Mouse (Mus musculus): ENCODE measurements around the gene Mrps27. TPM values are rescaled to one million over a fixed set of nuclear protein-coding genes. Genes with fewer than 3 reads are reported as not detected.
"Not testable (repeated sequence)": the region's sequence is repeated elsewhere in the genome, so short reads cannot be mapped to it uniquely, and the experiment has no call there.

Mrps27 gene
- total RNA-seq (2022), result 10 to 100 TPM; 23.5 to 32.8 (median 26.8) TPM

DNA sequence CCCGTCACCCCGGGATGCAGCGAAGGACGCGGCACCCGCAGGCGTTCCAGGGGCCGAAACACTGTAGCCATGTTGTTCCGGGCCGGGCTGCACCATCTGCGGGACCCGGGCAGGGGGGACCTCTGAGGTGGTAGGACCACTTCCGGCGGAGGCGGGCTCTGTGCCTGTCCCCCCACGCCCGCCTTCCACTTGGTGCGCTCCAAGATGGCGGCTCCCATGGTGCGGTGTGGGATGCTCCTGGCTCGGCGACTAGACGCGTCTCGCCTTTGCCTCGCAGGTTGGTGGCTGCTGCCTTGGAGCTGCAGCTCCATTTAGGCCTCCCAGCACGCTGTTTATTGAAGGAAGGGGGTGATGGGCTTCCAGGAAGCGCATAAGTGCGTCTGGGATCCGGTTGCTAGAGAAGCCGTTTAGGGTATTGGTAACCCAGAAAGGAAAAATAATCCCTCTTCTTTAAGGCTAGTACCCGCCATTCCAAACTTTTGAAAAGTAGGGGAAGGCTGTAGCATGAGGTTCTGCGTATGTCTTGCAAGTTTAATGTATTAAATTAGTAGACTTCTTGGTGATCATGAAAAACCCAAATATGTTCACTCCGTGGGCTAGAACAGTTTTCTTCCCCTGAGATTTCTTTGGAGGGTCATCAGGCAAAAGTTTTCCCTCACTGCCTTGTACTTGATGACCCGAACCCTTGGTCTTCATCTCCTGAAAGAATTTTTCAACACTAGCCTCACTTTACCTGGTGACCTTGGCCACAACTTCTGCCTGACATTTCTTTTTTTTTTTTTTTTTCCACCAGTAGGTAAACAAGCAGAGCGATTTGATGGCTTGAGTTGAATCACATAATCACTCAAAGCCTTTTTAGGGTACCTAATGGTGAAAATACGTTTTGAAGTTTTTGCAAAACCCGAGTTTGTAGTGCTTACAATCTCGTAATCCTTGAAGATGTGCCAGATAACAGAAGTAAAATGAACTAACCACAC is at the start of gene Mrps27, which contains the start of gene Ptcd2:
Mrps27 (plus strand) TSS at position 188 of the 977 bp plus-strand sequence.
Ptcd2 (minus strand) TSS at position 107 of the 977 bp plus-strand sequence.
- DNase-seq (ENCODE audit: low spot score in 2 of 2), result peak; percentile 94 to 97

DNA sequence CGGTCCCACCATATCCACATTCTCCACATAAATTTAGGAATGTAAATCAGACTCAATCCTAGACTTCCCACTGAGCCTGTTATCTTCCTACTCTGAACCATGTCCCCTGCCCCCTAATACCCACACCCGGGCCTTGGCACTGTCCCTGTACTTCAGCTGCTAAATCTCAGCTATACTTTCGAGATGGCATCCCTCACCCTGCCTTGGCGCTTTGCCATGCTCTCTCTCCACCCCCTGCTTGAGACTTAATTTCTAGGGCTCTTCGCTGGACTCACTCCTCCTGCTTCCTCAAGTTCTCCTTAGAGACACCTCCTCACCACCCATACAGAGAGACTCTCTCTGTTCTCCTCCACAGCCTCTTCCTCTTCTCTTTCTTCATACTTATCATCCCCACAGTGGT is 44.7 kb upstream of the Mrps27 start:
- no peak for DNase-seq (ENCODE audit: low spot score in 2 of 2)

DNA sequence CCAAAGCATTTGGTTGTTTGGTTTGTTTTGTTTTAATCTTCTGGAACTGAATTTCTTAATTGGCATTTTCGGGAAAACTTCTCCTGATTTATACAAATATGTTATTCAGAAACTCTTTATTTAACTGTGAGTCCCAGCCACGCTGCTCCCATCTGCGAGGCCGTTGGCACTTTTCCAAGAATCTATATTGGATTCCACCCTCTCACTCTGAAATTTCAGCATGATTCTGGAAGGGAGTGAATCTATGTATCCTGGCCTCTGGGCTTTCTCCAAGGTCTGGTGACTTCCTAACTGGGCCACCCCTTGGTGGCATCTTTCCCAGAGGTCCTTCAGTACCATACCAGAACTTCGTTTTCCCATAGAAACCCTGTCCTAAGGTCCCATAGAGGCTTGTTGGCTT is 40.7 kb upstream of the Mrps27 start:
- DNase-seq (ENCODE audit: low spot score in 2 of 2), result peak; percentile 32 to 58

DNA sequence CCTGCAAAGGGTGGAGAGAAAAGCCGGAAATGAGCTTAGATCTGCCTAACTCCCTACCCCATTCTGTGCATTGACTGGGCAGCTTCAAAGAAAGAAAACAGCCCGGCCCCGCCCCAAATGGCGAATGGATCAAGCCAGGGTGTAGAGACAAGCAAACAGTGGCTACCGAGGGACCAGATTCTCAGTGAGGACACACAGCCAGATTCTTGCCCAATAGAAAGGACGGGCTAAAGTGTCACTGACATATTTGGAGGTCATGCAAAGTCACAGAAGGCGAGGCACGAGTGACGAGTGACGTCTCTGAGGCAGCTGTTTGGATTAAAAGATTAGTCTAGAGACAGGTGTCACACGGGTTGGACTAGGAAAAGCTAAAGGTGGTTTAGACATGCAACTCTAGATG is 40.2 kb upstream of the Mrps27 start:
- no peak for DNase-seq (ENCODE audit: low spot score in 2 of 2)

DNA sequence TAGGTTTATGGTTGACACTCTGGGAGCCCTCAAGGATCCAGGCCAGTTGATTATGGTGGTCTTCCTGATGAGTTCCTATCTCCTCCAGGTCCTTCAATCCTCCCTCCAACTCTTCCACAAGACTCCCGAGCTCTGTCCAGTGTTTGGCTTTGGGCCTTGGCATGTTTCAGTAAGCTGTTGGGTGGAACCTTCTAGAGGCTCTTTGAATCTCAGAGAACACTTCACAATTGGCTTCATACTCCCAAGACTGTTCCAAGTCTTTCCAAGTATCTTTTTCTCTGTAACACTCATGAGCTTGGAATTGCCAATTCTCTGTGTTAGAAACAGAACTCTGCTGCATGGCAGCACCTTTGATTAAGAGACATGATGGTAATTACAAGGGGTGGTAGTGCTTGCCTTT is 39.4 kb upstream of the Mrps27 start:
- DNase-seq (ENCODE audit: low spot score in 2 of 2), result no peak

DNA sequence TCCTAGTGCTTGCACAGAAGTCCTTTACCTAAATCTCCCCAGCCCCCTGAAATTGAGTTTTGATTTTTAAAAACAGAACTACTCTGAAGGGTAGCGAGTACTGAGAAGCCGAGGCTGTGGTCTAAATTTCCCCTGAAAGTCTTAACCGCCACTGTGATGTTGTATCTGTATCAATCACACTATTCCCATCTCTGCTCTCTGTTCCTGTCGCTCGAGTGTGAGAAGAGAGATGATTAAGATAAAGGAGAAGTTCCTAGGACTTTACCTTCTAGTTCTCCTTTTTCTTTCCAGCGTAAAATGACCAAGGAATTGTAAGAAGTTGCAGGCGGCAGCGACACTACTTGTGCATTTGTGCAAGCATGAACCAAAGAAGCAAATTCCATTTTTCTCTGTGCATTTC is 38.4 kb upstream of the Mrps27 start:
- no peak for DNase-seq (ENCODE audit: low spot score in 2 of 2)

DNA sequence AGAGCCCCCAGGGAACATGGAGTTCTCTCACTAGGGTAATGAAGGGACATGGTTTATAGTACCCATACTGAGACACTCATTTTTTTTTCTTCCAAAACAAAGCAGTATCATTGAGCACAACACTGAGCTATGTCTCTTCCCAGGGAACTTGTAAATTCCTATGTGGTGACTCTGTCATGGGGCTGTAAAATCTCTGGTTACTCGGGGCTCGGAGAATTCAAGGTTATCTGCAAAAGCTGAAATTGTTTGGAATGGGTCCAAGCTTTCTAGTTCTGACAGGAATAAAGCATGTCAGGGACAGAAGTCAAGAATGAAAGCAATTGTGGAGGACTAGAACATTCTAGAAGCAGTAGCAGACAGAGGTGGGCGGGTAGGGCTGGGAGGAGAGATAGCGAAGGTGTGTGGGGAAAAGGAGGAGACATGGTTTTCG is 36.6 kb upstream of the Mrps27 start:
- no peak for DNase-seq (ENCODE audit: low spot score in 2 of 2)

DNA sequence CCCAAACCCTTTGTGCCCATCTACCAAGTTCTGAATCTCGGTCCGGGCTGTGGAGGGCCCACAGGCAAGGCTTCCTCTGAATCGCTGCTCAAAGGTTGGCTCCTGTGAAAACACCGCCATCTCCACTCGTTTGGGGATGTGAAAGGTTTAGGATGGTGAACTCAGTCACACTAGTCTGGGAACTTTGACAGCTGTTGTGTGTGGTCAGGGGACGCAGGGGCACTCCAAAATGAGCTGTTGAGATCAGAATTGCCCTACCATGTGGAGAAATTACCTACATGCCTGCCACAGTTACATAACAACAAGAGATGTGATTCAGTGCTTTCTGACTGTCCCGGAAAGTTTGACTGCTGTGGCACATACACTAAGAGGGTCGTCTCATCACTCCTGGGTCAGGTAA is 36.2 kb upstream of the Mrps27 start:
- DNase-seq (ENCODE audit: low spot score in 2 of 2), result no peak

DNA sequence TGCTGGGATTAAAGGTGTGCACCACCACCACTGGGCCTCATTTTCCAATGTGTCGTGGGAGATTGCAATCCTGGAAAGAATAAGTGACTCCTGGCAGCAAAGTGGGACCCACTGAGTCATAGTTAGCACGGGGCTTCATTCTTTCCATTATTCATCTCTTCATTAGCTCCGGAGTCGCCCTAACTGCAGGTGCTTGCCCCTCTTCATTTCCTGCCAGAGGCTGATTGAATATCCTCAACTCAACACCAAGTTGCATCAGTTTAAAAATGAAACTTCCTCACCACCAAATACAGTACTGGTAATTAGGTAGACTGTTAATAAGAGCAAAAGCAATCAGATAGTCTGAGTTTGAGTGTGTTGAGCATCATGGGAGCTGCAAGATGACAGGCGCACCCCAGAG is 30.5 kb upstream of the Mrps27 start:
- no peak for DNase-seq (ENCODE audit: low spot score in 2 of 2)

DNA sequence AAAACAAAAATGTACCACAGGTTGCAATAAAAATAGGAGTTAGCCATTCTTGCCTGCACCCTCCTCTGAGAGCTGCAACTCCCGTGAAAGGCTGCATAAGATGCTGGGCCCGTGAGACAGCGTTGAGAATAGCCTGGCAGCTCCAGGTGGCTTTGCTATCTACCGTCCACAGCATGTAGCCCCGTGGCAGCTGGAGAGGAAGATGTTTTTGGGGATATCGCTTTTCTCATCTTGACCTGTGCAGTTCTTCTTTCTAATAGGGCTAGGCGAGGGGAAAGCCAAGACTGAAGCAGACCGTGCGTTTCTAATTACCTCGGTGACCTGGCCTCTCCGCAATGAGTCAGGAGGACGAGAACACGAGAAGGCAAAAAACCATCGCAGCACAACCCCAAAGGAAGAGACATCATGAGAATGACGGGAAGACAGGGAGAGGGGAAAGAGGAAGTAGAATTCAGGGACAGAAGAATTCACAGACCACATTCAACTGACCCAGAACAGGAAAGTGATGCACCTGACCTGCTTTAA is 29.9 kb upstream of the Mrps27 start:
- DNase-seq (ENCODE audit: low spot score in 2 of 2), result no peak

DNA sequence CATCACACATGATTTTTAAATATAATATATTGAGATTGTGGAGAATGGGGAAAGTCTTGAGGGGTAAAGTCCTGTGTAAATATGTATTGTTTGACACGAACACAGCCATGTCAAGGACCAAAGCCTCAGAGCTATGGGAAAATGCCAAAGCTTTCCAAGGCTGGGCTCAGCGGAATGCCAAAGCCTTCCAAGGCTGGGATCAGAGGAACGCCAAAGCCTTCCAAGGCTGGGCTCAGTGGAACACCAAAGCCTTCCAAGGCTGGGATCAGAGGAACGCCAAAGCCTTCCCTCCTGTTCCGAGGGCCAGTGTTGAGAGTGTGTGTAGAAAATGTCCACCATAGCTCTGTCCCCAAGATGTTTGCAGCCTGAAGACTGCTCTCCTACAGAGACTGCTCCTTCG is 28.2 kb upstream of the Mrps27 start:
- no peak for DNase-seq (ENCODE audit: low spot score in 2 of 2)

DNA sequence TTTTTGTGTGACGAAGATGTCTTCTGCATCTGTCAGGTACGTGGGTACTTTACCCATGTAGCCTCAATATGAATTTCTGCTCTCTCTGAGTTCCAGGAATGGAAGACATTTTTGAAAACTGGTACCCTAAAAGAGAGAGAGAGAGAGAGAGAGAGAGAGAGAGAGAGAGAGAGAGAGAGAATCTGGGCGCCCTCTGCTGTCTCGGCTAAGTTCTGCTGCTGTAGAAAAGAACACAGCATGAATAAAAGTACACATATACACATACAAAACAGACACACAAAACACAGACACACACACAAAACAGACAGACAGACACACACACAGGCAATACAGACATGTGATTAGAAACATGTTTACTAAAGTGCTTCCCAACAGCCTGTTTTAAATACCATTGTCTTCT is 27.5 kb upstream of the Mrps27 start:
- peak in 1 of 2 experiments; percentile 64 for DNase-seq (ENCODE audit: low spot score in 2 of 2)

DNA sequence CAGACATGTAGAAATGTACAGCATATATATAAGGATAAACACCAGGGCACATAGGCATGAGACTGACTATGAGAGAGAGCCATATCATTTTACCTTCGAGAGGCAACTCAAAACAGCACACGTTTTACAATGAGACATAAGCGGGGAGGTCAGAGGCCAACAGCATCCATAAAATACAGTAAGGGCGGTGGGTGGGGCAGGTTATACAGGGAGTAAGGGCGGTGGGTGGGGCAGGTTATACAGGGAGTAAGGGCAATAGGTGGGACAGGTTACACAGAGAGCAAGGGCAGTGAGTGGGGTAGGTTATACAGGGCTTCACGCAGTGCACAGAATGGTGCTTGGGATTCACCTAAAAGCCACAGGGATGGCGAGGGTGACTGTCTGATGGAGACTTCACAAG is 24.1 kb upstream of the Mrps27 start:
- DNase-seq (ENCODE audit: low spot score in 2 of 2), result no peak

DNA sequence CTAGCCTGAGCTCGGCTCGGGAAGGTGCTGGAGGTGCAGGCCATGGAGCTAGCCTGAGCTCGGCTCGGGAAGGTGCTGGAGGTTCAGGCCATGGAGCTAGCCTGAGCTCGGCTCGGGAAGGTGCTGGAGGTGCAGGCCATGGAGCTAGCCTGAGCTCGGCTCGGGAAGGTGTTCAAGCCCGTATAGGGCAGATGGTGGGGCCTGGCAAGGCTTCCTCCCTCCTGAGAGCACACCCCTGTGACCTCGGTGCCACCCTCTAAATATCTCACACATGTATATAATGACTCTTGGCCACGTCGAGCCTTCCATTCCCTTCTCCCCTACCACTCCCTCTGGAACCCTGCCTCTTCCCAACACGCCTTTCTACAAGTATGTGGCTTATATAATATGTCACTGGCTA is 21.7 kb upstream of the Mrps27 start:
- DNase-seq (ENCODE audit: low spot score in 2 of 2), result not testable (repeated sequence)

DNA sequence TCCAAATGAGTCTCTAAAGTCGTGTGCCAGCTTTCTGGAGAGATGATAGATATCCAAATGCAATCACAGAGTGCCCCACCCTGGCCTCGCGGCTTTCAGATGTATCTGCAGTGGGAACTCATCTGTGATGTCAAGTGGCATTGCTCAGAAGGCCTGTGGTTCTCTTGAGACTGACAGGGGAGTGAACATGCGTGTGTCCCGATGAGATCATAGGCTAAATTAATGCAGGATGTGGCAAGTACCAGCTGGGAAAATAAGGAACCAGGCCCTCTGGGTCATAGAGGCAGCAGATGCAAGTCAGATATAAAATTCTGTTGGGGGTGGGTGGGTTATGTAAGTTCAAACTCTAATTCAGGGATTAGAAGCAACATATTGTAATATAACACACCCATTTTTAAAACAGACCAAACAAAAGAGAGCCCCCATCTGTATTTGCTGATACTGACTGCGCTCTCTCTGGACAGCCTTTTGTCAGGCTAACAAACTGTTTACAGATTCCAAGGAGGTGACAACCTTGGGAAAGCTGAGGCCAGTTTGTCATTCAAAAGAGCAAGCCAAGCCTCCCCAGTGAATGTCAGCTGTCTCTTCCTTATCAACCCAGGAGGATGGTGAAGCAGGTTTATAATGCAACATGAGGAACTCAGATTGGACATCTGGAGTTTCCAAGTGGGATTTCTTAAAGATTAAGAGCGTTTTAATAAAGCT is 20.8 kb upstream of the Mrps27 start:
- DNase-seq (ENCODE audit: low spot score in 2 of 2), result no peak

DNA sequence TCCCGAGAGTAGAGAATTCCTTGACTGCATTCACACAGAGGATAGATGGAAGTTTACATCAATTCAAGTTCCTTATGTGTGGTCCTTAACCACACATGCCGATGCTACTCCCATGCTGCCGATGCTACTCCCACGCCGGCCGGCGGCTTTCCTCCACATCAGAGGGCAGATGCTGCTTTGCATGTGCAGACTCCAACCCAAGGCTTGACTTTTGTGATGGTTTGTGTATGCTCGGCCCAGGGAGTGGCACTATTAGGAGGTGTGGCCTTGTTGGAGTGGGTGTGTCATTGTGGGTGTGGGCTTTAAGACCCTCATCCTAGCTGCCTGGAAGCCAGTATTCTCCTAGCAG is 20.3 kb upstream of the Mrps27 start:
- DNase-seq (ENCODE audit: low spot score in 2 of 2), result not testable (repeated sequence)

DNA sequence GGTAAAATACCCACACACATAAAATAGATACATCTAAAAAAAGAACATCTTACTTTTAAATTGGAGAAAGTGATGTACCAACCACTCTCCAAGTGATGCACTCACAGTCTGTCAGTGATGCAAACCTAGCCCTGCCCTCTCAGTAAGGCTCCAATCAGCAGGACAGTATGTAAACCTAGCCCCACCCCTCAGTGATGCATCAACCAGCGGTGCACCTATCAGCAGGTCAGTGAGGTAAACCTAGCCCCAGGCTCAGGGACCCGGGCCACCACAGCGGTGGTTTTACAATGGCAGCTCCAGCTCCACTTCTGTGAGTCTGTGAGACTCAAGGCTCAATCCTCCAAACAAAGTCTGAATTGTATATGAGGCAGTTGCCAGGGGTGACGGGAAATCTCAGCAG is 13.3 kb upstream of the Mrps27 start:
- no peak for DNase-seq (ENCODE audit: low spot score in 2 of 2)

DNA sequence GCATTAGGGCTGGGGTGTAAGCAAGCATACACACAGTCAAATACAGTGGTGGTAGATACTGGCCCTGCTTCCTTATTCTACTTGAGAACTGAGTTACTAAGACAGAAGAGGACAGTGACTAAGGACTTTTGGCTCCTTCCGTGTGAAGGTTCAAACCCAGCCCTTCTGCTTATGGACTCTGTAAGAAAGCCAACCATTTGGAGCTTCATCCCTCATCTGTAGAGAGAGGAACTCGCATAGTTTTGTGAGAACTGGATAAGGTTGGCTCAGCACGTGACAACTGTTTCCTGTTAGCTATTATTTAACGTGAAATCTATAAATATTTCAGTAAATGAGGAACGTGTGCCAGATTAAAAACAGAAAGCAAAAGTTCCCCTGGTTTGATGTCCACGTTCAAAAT is 7.1 kb upstream of the Mrps27 start:
- DNase-seq (ENCODE audit: low spot score in 2 of 2), result no peak

DNA sequence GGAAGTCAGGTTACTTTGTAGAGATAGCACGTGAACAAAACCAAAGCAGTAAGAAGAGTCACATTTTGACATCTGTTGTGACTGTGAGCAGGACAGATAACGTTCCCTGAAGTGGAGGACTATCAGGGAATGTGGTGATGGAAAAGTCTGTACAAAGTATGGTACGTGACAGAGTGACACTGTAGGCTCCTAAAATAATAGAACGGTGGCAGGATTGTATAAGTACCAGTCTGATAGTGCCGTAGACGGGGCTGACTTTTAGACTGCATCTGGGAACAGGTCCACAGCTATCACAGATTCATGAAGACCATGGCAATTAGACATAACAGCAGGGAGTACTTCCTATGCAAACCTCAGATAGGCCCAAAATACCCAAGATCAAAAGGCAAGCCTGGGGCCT is 3.1 kb upstream of the Mrps27 start:
- DNase-seq (ENCODE audit: low spot score in 2 of 2), result no peak

DNA sequence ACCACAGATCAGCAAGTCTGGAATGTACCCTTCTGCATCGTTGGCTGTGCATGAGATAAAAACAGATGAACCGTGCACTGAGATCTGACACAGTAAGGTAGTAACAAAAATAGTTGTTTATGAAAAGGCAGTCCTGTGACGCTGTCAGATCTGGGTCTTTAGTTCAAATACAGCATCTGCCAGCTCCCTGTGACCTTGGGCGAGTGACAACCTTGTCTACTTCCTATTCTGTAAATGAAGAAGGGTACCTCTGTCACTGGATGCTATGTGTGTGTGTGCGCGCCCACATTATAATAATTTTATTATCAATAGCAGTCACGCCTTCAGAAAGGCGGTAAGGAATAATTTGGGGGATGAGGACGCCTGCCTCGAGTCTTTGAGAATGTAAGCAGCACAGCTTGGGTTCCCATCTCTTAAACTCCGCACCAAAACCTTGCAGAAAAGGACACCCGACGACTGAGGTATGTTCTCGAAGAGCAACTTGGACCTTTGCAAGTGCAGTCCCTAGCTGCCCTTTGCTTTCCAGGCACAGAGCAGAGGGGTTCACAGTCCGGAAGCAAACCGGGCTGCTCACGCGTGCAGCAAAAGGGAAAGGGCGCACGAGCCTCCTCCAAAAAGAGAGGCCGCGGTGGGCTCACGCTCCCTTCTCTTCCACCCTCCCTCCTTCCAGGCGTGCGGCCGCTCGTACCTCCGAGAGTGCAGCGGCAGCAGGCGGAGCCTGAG is 549 bp upstream of the Mrps27 start:
- peak; percentile 17 to 33 for DNase-seq (ENCODE audit: low spot score in 2 of 2)

DNA sequence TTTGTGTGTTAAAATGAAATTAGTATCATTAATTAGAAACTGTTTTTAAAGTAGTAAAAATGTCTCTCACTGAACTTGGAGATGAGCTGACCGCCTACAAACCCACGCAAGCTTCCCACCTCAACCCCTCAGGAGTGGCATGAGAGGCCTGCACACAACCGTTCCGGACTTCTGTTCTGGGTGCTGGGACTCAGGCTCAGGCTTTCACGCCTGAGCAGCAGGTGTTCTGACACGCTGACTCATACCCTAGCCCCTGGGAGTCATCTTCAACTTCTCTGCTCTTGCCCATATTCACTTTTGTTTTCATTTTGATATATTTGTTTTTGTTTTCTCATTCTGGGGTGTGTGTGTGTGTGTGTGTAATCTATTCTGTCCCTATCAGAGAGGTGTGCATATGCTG is 5.4 kb downstream of the Mrps27 start:
- DNase-seq (ENCODE audit: low spot score in 2 of 2), result no peak

DNA sequence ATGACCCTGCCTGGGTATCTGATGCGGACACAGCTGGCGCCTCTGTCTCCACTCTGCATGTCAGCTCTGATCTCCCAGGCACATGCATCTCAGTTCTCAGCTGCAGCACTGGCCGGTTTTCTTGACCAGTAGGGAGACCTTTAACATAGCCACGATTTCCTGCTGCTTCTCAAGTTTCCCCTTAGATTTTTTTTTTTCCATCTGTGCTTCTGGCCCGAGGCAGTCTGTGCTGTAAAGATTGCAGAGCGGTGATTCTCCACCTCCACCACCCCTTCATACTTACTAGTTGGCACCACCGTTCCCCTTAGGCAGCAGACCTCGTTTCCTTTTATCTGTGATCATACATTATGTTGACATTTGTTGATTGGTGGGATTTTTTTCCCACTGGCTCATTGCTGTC is 6.6 kb downstream of the Mrps27 start:
- DNase-seq (ENCODE audit: low spot score in 2 of 2), result no peak

Measured in layer of hippocampus, adult 8-10 months (tissue).